Mouse (Mus musculus) cerebellum, adult 8-10 months (tissue): ENCODE results near the gene Msrb1.

Experiments used
- DNase-seq: peaks from one replicate; pipeline ENCODE4 v3.0.0; 2022

Gene Msrb1

DNA sequence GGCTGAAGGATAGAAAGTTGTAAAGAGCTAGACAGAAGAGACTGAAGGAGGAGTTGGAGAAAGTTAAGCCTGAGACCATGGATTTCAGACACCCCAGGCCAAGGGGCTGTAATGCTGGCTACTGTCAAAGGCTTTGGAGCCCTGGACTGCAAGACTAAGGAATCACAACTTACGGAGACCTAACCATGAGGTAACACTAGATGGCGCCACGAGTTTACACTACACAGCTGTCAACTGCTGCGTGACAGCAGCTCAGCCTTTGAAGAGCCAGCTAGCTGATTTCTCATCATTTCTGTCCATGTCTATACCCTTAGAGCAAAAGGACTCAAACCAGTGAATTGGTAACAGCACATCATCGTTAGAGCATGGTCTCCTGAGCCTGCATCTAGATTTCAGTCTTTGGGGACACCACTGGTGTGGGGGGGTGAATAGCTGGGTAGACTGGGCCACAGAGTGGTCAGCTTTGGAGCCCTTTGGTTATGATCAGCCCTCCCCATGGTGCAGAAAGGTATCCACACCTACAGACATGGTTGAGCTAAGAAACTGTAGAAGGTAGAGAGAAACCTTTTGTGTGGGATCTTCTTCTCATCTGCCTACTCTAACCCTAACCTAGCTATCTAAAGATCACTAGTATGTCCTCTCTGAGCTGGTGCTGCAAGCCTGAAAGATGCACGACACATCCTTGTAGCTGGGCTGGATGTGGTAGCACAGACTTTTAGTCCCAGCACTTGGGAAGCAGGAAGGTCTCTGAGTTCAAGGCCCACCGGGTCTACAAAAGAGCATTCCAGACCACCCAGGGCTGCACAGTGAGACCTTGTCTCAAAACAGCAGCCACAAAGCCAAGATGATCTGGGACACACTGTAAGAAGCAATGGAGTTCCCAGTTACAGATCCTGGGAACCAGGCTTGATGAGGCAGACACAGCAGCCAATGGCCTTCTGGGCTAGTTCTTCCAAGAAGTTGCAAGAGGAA lies 9.4 kb downstream of the Msrb1 start:
- DNase-seq: peak; percentile 71

DNA sequence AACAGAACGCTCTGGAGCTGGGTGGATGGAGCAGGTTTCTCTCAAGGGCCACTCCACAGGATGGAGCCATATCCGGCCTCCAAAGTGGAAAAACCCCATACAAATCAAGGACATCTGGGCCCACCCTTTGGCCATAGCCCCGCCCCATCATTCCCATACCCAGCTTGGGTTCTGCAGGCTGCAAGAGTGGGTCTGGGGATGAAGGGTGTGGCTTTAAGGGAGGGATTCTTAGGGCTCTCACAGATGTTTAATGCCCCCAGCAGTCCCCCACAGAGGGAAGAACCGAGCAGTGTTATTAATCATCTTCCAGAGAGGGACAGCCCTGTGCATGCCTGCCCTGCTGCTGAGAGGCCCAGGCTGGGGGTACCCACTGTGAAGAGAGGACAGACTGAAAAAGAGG lies 10.5 kb downstream of the Msrb1 start:
- no peak for DNase-seq

DNA sequence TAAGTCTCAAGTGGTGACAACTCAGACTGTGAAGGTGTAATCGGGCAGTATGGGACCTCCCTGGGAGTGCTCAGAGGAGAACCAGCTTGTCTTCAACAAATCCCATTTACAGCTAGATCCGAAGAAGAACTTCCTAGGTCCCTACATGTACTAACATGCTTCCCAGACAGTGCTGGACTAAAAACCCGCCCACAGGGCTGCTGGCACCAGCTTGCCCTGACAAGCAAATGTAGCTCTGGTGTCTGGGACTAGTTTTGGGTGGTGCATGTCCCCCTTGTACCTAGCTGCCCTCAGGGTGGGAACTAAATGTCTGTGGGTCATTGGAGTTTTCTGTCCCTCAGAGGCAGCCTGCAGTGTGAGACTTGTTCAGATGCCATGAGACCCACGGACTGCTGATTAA lies 15.1 kb downstream of the Msrb1 start:
- DNase-seq: no peak

DNA sequence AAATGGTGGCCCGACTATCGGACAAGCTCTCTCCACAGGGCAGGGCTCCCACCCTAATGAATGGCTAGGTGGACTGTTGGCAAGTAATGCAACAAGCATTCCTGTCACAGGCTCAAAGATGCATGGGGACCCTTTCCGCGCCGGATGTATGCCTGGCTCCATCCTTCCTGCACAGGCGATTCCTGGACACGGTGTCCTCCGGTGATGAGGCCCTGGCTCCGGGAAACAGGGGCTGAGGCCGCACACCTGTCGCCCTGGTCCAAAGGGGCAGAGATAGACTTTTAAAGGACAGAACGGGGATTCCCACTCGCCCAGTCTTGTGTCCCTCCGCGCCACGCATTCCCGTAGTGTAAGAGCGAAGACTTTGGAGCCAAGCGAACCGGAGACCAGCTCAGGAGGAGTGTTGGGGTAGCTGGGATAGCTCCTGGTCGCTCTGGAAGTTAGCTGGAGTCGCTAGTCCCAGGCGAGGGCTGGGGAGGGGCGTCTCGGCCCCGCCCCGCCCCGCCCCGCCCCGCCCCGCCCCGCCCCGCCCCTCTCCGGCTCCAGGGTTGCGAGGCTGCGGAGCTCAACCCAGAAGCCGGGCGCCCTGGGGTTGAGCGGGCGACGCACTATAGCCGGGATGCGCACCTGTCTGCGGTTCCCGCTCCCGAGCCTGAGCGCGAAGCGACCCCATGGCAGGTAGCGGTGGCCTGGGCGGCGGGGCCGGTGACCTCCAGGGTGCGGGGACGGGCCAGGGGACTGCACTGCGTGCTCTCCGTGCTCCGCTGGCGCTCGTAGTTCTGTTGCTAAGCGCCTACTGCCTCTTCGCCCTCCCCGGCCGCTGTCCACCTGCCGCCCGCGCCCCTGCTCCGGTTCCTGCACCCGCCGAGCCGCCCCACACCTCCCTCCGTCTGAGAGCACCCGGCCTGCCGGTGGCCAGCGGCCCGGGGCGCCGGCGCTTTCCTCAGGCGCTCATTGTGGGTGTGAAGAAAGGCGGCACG lies 16.3 kb downstream of the Msrb1 start, which contains the start of gene Hs3st6:
TSS of gene Hs3st6 (plus strand) at position 574 of the 980 bp plus-strand sequence.
- DNase-seq: no peak

DNA sequence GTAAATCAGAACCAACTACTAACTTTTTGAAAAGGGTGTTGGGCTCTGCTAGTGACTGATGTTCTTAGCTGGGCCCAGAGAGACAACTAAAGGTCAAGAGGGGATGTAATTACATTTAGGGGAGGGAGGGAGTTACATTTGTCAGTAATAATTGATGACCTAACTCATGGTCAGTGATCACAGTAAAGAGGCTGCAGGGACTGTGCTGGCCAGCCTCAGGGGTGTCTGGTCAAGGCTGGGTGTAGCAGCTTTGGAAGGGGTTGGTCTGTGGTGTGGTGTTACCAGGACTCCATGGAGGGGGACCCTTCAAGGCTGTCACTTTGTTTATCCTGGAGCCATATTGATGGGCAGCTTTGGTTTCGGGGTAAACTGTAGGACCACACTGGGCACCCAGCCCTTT lies 21.0 kb downstream of the Msrb1 start:
- no peak for DNase-seq

DNA sequence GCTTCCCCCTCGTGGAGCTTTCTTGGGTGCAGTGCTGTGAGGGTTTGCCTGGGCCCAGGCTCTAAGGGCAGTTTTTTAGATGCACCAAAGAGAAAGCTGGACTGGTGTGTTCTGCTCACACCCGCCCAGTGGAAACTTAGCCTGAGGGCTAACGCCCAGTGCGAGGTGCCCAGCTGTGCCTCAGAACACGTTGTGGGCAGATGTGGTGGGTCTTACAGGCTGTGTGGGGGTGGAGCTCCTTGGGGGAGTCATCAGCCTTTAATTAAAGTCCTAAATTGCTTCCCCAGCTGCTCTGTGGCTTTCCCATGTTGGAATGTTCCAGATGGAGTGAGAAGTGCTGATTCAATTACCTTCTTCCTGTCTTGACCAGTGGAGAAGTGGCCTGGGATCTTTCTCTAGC lies 24.7 kb downstream of the Msrb1 start:
- DNase-seq: no peak

DNA sequence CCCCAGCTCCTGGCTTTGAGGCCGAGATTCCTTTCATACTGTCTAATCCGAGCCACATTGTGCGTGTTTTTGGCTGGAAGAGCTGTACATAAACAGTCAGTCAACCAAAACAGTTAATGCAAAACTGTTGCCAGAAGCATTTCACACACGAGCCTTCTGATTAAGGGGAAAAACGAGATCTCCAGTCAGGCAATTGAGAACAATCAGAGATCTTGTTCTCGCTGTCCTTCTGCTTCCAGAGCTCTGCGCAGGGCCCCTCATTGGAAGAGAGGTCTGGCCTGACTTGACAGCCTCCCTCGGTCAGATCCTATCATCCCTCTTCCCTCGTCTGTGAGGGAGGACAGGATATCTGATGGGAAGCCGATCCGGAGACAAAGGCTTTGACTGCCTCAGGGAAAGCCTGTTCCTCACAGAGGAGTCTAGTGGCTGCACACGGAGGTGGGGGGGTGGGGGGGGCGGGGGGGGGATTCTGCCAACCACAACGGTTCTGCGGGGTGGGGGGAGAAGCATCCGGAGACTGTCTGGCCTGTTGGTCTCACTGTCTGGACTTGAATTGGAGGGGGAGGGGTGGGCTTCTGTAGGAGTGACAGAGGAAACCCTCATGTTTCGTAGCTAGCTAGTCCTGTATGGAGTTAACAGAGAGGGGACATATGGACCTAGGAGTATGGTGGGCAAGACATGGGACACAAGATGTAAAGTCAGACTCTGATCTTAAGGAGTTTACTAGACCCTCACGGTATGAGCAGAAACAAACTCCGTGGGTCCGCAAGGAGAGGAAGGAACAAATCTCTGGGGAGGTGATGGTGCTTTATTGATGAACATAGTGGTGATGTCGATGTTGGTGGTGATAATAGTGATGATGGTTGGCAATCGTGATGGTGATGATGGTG lies 28.8 kb downstream of the Msrb1 start:
- no peak for DNase-seq

DNA sequence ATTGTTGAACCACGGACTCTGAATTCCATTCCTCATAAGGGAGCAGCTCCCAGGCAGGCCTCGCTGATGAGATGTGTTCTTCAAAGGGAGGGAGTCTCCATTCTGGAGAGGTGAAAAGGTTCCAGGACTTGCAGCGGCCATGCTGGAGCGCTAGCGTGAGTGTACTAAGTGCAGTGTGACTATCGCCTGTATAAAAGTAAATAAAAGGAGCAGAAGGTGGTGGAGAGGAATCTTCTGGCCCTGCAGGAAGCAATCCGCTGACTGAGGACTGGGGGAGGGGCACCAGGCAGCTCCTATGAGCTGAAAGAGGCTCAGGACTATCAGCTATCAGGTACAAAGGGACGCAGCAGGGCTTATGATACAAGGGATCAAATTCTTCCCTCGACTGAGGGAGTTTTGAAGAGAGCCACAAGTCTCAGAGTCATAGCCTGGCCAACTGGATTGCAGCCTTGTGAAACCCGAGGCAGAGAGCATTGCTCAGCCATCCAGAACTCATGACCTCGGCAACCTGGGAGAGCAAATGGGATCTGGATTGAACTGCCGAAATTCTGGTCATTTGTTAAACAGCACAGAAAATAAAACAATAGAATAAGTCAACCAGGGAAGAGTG lies 29.9 kb downstream of the Msrb1 start:
- no peak for DNase-seq

DNA sequence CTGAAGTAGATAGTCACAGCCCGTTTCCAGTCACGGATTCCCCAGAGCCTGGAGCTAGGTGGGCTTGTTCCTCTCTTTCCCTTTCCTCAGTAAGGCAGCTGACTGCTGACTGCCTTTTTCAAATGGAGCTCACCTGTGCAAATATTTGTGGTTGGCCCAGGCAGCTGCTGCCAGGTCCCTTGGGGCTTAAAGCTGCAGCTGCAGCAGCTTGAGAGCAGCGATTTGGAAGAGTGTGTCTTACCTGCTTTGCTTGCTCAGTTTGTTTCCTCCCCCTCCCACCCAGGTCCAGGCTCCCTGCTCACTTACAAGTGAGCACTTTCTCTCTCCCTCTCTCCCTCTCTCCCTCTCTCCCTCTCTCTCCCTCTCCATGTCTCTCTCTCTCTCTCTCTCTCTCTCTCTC lies 32.7 kb downstream of the Msrb1 start:
- DNase-seq: no peak

DNA sequence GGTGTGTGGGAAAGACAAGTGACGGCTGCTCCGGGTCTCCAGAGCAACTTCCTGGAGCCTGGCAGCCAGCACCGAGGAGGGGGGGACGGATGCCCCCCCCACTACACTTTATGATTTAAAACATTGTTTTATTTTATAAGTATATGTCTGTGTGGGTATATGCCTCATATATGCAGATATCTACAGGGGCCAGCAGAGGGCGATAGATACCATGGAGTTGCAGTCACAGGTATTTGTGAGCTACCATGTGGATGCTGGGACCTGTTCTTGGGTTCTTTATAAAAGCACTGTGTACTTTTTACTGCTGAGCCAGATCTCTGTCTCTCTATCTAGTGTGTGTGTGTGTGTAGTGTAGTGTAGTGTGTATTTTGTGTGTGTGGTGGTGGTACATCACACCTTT lies 36.8 kb downstream of the Msrb1 start:
- no peak for DNase-seq

DNA sequence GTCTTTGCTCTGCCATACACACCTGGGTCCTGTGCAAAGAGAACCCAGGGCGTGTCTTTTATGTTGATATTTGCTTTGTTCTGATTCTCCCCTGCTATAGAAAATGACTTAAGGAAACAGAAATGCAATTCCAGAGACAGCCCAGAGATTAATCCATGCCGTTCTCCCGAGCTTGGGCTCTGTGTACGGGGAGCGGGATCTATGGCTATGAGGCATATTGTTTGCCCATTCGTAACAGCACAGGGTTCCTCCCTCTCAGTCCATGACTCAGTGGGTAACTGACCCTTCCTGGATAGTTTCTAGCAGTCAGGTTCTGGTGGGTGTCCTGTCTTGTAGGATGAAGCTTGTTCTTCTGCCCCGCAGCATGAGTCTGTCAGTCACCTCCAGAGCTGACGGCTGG lies 38.7 kb downstream of the Msrb1 start:
- DNase-seq: no peak

DNA sequence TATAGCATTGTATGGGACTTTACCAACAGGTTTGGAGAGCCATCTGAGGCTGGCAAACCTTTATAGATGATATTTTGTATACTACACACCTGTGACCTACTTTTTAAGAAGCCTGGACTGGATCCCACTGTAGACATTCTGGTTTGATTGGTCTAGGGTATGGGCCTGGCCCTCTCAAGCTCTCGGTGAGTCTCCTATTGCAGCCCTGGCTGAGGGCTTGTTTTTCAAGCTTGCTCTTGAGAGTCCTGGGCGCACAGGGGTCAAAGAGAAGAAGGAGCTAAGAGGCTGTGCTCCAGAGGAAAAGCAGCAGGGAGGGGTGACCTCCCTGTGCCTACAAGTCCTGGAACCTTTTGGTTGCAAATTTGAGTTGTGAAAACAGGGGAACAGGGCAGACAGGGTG lies 40.6 kb downstream of the Msrb1 start:
- DNase-seq: no peak

DNA sequence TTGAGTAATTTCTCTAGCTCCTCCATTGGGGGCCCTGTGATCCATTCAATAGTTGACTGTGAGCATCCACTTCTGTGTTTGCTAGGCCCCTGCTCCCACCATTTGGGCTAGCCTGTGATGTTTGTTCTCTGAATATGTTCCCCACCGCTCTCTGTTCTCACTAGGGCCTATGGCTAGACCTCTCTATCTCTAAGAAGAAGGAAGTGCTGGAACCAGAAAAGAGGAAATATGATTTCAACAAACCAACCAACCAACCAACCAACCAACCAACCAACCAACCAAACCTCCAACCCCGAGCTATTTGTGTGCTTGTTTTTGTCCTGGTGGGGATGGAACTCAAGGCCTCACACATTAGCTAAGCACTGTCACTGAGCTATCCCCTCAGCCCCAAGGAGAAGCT lies 44.4 kb downstream of the Msrb1 start:
- no peak for DNase-seq

DNA sequence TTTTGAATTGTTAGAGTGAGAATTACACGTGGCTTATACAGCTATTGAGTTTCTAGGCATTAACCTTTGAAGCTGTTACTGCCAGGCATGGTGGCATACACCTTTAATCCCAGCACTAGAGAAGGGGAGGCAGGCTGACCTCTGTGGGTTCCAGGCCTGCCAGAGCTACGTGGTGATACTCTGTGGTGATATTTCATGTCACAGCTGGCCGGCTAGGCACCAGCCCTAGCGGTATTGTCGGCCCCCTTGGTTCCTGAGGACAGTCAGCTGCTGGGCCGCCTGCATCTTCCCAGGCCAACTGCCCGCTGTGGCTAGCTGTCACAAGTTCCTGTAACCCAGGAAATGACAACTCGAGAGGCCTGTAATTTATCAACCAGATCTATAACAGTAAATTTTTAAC lies 55.7 kb downstream of the Msrb1 start:
- no peak for DNase-seq
